Mouse (Mus musculus): Measurements from ENCODE around the gene St6galnac5. TPM values are rescaled to one million over a fixed set of nuclear protein-coding genes. Genes with fewer than 3 reads are reported as not detected.

The St6galnac5 gene
- total and polyA plus RNA-seq, 2 experiments from 2014 or later, result 12.4 to 12.9 TPM

- DNase-seq (ENCODE audit: low spot score) (no peak), ATAC-seq (no peak)
- H3K4me3 ChIP-seq (ENCODE audit: low read length), result no peak overlapping the region
- H3K36me3 ChIP-seq (ENCODE audit: insufficient read depth, low read length), result no peaks in the 10 kb centered on the region
- no peak overlapping the region for H3K27ac ChIP-seq
- H3K9me3 ChIP-seq (ENCODE audit: low read length), result no peaks in the 10 kb centered on the region
- H3K4me1 ChIP-seq (ENCODE audit: insufficient read depth, low read length), result 0 out of 2 replicates have a peak, but pooled peaks cover 2% of the 10 kb centered on the region
- H3K4me2 ChIP-seq (ENCODE audit: low read depth, low read length), result no peak overlapping the region
- no peaks in the 10 kb centered on the region for H3K27me3 ChIP-seq (ENCODE audit: insufficient read depth, low read length)
- H3K9ac ChIP-seq (replicated peaks; ENCODE audit: low read length), result no peak overlapping the region
- WGBS, result 91% methylated on average over 3 of the region's 3 CpGs
- no peak for TF ChIP-seq CTCF (IDR thresholded peaks at IDR 0.05; ENCODE audit: low read depth)
Observed at GRCm38 (mm10) chr3:152931354-152931753, 50.7 kb downstream of the St6galnac5 start.

GRCm38 (mm10) chr3:152929788-152930281, 52.2 kb downstream of the St6galnac5 start:
- 82% methylated on average over 7 of the region's 7 CpGs for WGBS
- TF ChIP-seq CTCF (IDR thresholded peaks at IDR 0.05; ENCODE audit: low read depth), result no peak
- Histone ChIP-seq H3K4me2 (ENCODE audit: low read depth, low read length) (no peak overlapping the region), H3K36me3 (ENCODE audit: insufficient read depth, low read length) (no peaks in the 10 kb centered on the region), H3K9me3 (ENCODE audit: low read length) (no peaks in the 10 kb centered on the region), H3K4me3 (ENCODE audit: low read length) (no peak overlapping the region), H3K4me1 (ENCODE audit: insufficient read depth, low read length) (0 out of 2 replicates have a peak, but pooled peaks cover 2% of the 10 kb centered on the region), H3K27ac (no peak overlapping the region), H3K9ac (replicated peaks; ENCODE audit: low read length) (no peak overlapping the region), H3K27me3 (ENCODE audit: insufficient read depth, low read length) (no peaks in the 10 kb centered on the region)
- ATAC-seq, result no peak
- no peak for DNase-seq (ENCODE audit: low spot score)

- Histone ChIP-seq H3K9ac (replicated peaks; ENCODE audit: low read length) (no peak overlapping the region), H3K27ac (no peak overlapping the region), H3K9me3 (ENCODE audit: low read length) (no peaks in the 10 kb centered on the region), H3K36me3 (ENCODE audit: insufficient read depth, low read length) (no peaks in the 10 kb centered on the region), H3K4me2 (ENCODE audit: low read depth, low read length) (no peak overlapping the region), H3K4me1 (ENCODE audit: insufficient read depth, low read length) (0 out of 2 replicates have a peak, but pooled peaks cover 2% of the 10 kb centered on the region), H3K4me3 (ENCODE audit: low read length) (no peak overlapping the region), H3K27me3 (ENCODE audit: insufficient read depth, low read length) (no peaks in the 10 kb centered on the region)
- DNase-seq (ENCODE audit: low spot score) (no peak), ATAC-seq (no peak)
- WGBS, result 74% methylated on average over 10 of the region's 10 CpGs
- TF ChIP-seq CTCF (IDR thresholded peaks at IDR 0.05; ENCODE audit: low read depth), result no peak
Observed at GRCm38 (mm10) chr3:152929256-152929787, 52.7 kb downstream of the St6galnac5 start.

GRCm38 (mm10) chr3:152928287-152928975, 53.6 kb downstream of the St6galnac5 start:
- no peak overlapping the region for H3K9ac ChIP-seq (replicated peaks; ENCODE audit: low read length)
- TF ChIP-seq CTCF (IDR thresholded peaks at IDR 0.05; ENCODE audit: low read depth), result no peak
- H3K4me3 ChIP-seq (ENCODE audit: low read length), result no peak overlapping the region
- H3K4me1 ChIP-seq (ENCODE audit: insufficient read depth, low read length), result 0 out of 2 replicates have a peak, but pooled peaks cover 2% of the 10 kb centered on the region
- no peaks in the 10 kb centered on the region for H3K9me3 ChIP-seq (ENCODE audit: low read length)
- ATAC-seq, result no peak
- no peaks in the 10 kb centered on the region for H3K36me3 ChIP-seq (ENCODE audit: insufficient read depth, low read length)
- peak; percentile 14 for DNase-seq (ENCODE audit: low spot score)
- no peaks in the 10 kb centered on the region for H3K27me3 ChIP-seq (ENCODE audit: insufficient read depth, low read length)
- no peak overlapping the region; the same call in 1 of the 2 replicates for H3K4me2 ChIP-seq (ENCODE audit: low read depth, low read length)
- no peak overlapping the region for H3K27ac ChIP-seq
- WGBS, result 61% methylated on average over 13 of the region's 13 CpGs

- Histone ChIP-seq H3K4me1 (ENCODE audit: insufficient read depth, low read length) (0 out of 2 replicates have a peak, but pooled peaks cover 2% of the 10 kb centered on the region), H3K4me2 (ENCODE audit: low read depth, low read length) (no peak overlapping the region), H3K36me3 (ENCODE audit: insufficient read depth, low read length) (no peaks in the 10 kb centered on the region), H3K9ac (replicated peaks; ENCODE audit: low read length) (no peak overlapping the region), H3K9me3 (ENCODE audit: low read length) (no peaks in the 10 kb centered on the region), H3K4me3 (ENCODE audit: low read length) (no peak overlapping the region), H3K27me3 (ENCODE audit: insufficient read depth, low read length) (no peaks in the 10 kb centered on the region), H3K27ac (no peak overlapping the region)
- DNase-seq (ENCODE audit: low spot score) (no peak), ATAC-seq (no peak)
- WGBS, result 82% methylated on average over 4 of the region's 4 CpGs
- TF ChIP-seq CTCF (IDR thresholded peaks at IDR 0.05; ENCODE audit: low read depth), result no peak
Observed at GRCm38 (mm10) chr3:152926166-152926565, 55.9 kb downstream of the St6galnac5 start.

- no peak overlapping the region for H3K4me2 ChIP-seq (ENCODE audit: low read depth, low read length)
- H3K4me1 ChIP-seq (ENCODE audit: insufficient read depth, low read length), result 0 out of 2 replicates have a peak, but pooled peaks cover 2% of the 10 kb centered on the region
- H3K9me3 ChIP-seq (ENCODE audit: low read length), result no peaks in the 10 kb centered on the region
- no peak overlapping the region for H3K27ac ChIP-seq
- no peaks in the 10 kb centered on the region for H3K36me3 ChIP-seq (ENCODE audit: insufficient read depth, low read length)
- H3K9ac ChIP-seq (replicated peaks; ENCODE audit: low read length), result no peak overlapping the region
- no peaks in the 10 kb centered on the region for H3K27me3 ChIP-seq (ENCODE audit: insufficient read depth, low read length)
- WGBS, result 91% methylated on average over 8 of the region's 8 CpGs
- ATAC-seq (no peak), DNase-seq (ENCODE audit: low spot score) (no peak)
- TF ChIP-seq CTCF (IDR thresholded peaks at IDR 0.05; ENCODE audit: low read depth), result no peak
- H3K4me3 ChIP-seq (ENCODE audit: low read length), result no peak overlapping the region
Observed at GRCm38 (mm10) chr3:152925364-152925763, 56.7 kb downstream of the St6galnac5 start.

GRCm38 (mm10) chr3:152923530-152923929, 58.5 kb downstream of the St6galnac5 start:
- Histone ChIP-seq H3K4me1 (ENCODE audit: insufficient read depth, low read length) (0 out of 2 replicates have a peak, but pooled peaks cover 1% of the 10 kb centered on the region), H3K9me3 (ENCODE audit: low read length) (no peaks in the 10 kb centered on the region), H3K9ac (replicated peaks; ENCODE audit: low read length) (no peak overlapping the region), H3K36me3 (ENCODE audit: insufficient read depth, low read length) (no peaks in the 10 kb centered on the region), H3K4me3 (ENCODE audit: low read length) (no peak overlapping the region), H3K27ac (no peak overlapping the region), H3K27me3 (ENCODE audit: insufficient read depth, low read length) (no peaks in the 10 kb centered on the region), H3K4me2 (ENCODE audit: low read depth, low read length) (no peak overlapping the region)
- TF ChIP-seq CTCF (IDR thresholded peaks at IDR 0.05; ENCODE audit: low read depth), result no peak
- ATAC-seq (no peak), DNase-seq (ENCODE audit: low spot score) (peak; percentile 20)
- WGBS, result 76% methylated on average over 15 of the region's 15 CpGs

Measured in hindbrain, postnatal 0 days (tissue).